Comparison of ENCODE assay signal across 19 mouse cellular contexts in genomic region chr16:87727918-87728317, GRCm38 (mm10). TPM values are rescaled to one million over a fixed set of nuclear protein-coding genes. Genes with fewer than 3 reads are reported as not detected.
A peak's percentile ranks its signal among the peaks of the same experiment; 100 is the strongest.
DNase-seq lines count a peak whose midpoint lies in the region; ATAC-seq lines count a peak whose summit lies in the region.
"Had no signal": no experiment of that assay in that cellular context is flagged by ENCODE, and none has a peak within 500 bp of the region (broad histone marks: within the 10 kb centered on the region; RNA-seq: fewer than 3 reads in every experiment).

No protein-coding gene starts in this region.

- WGBS in neural tube, embryonic 13.5 days = 66% methylated on average over 14 of the region's 14 CpGs

- H3K4me2 ChIP-seq in neural tube, embryonic 13.5 days = no peak overlapping the region
- H3K4me2 ChIP-seq: embryonic facial prominence, embryonic 13.5 days; heart, embryonic 11.5 days; heart, embryonic 15.5 days; hindbrain, embryonic 12.5 days had no signal

- no peak overlapping the region for H3K9ac ChIP-seq in neural tube, embryonic 13.5 days
- H3K9ac ChIP-seq: embryonic facial prominence, embryonic 13.5 days; heart, embryonic 15.5 days; hindbrain, embryonic 12.5 days had no signal

- H3K4me1 ChIP-seq in neural tube, embryonic 13.5 days (replicated peaks) = 0 out of 2 replicates have a peak, but pooled peaks cover 4% of the 10 kb centered on the region
- H3K4me1 ChIP-seq: embryonic facial prominence, embryonic 13.5 days; hindbrain, embryonic 12.5 days had no signal

- peak; percentile 70 for DNase-seq in heart, adult 11 months
- DNase-seq in heart, postnatal 4 days = no peak
- DNase-seq in neural tube, embryonic 10.5 days (ENCODE audit: extremely low spot score, low spot score) = no peak
- peak; percentile 56 for DNase-seq in thymus, postnatal 25 days
- DNase-seq in thymus, postnatal 10 days (ENCODE audit: low spot score in 2 of 2) = no peak
- no peak for DNase-seq in gastrocnemius, adult 8-10 months (ENCODE audit: low spot score in 2 of 2)
- DNase-seq: adrenal gland, postnatal 10 days; cerebellum, adult 18-20 months; cerebellum, adult 9-11 months; cerebellum, postnatal 36 days; gastrocnemius, adult 2 months; gastrocnemius, postnatal 36 days; heart, adult 2 months had no signal

- H3K36me3 ChIP-seq in neural tube, embryonic 13.5 days = peaks cover 68% of the 10 kb centered on the region

- H3K4me3 ChIP-seq in neural tube, embryonic 13.5 days = no peak overlapping the region
- H3K4me3 ChIP-seq: embryonic facial prominence, embryonic 13.5 days; gastrocnemius, adult 2 months; heart, adult 2 months; heart, embryonic 15.5 days; hindbrain, embryonic 12.5 days had no signal

- no peaks in the 10 kb centered on the region for H3K9me3 ChIP-seq in neural tube, embryonic 13.5 days
- H3K9me3 ChIP-seq: embryonic facial prominence, embryonic 13.5 days; heart, embryonic 15.5 days; hindbrain, embryonic 12.5 days had no signal

- ATAC-seq in neural tube, embryonic 13.5 days (ENCODE audit: low read depth) = 0 out of 2 replicates have a peak, but pooled peaks have one; percentile 19
- ATAC-seq: hindbrain, embryonic 16.5 days had no signal

- no peak overlapping the region for H3K27ac ChIP-seq in neural tube, embryonic 13.5 days (replicated peaks)
- H3K27ac ChIP-seq: embryonic facial prominence, embryonic 13.5 days; gastrocnemius, adult 2 months; heart, adult 2 months; heart, embryonic 15.5 days; hindbrain, embryonic 12.5 days had no signal

- H3K27me3 ChIP-seq in neural tube, embryonic 13.5 days = no peaks in the 10 kb centered on the region
- H3K27me3 ChIP-seq: embryonic facial prominence, embryonic 13.5 days; heart, embryonic 15.5 days; hindbrain, embryonic 12.5 days had no signal

RNA-seq across cellular contexts. Expression of gene Bach1, which starts 29.2 kb away (rescaled TPM):
- total RNA-seq in heart, postnatal 4 days (2021) = 10 to 100 TPM; 25.9 to 28.7 TPM
- 19.6 and 25.1 TPM in 2 replicates for polyA plus RNA-seq in neural tube, embryonic 13.5 days (2015; fragmentation: Nextera tagmentation; extraction: Ambion mirVana)
- total RNA-seq in gastrocnemius, adult 8-10 months (2022) = 10 to 100 TPM; 17.0 to 24.5 (median 20.0) TPM

Comparison
In these comparisons a context has a peak if more than half of its experiments do, and no peak if none do; other contexts are left out.
1. DNase-seq: peak in heart, adult 11 months (single experiment) and thymus, postnatal 25 days (single experiment); none in heart, postnatal 4 days (single experiment), neural tube, embryonic 10.5 days (single experiment), thymus, postnatal 10 days (0 of 2) and gastrocnemius, adult 8-10 months (0 of 2).